Comparison of ENCODE assay signal across 16 mouse cellular contexts in the genomic region with DNA sequence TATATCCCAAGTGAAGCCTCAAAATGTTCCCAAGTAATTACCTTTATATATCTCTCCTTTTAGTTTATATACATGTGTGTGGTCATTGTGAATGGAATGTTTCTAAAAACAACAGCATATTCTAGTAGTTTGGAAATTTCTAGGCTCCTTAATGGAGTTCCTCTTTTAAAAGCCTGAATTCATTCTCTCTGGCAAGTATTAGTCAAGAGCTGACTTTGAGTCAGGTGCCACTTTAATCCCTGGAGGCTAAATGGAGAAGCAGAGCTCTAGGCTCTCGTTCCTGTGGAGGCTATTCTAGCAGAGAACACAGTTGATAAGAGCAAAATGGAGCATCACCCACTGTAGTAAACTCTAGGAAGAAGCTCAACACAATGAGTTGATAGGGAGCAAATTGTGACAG.
"Had no signal": no experiment of that assay in that cellular context is flagged by ENCODE, and none has a peak within 500 bp of the region (broad histone marks: within the 10 kb centered on the region; RNA-seq: fewer than 3 reads in every experiment).

No protein-coding gene starts in this region.

- H3K4me1 ChIP-seq: limb, embryonic 10.5 days; limb, embryonic 13.5 days; liver, embryonic 15.5 days; lung, embryonic 15.5 days had no signal

- H3K27me3 ChIP-seq: limb, embryonic 13.5 days; liver, embryonic 12.5 days; liver, embryonic 15.5 days; lung, embryonic 15.5 days had no signal

- H3K9me3 ChIP-seq: limb, embryonic 10.5 days; limb, embryonic 13.5 days; liver, embryonic 12.5 days; liver, embryonic 15.5 days; lung, embryonic 15.5 days had no signal

- H3K4me3 ChIP-seq: limb, embryonic 10.5 days; limb, embryonic 13.5 days; liver, embryonic 12.5 days; liver, embryonic 15.5 days; lung, embryonic 15.5 days had no signal

- H3K27ac ChIP-seq: kidney, postnatal 0 days; limb, embryonic 10.5 days; limb, embryonic 13.5 days; liver, embryonic 12.5 days; liver, embryonic 15.5 days; lung, embryonic 15.5 days had no signal

- H3K36me3 ChIP-seq: limb, embryonic 10.5 days; limb, embryonic 13.5 days; liver, embryonic 12.5 days; liver, embryonic 15.5 days; lung, embryonic 15.5 days had no signal

- ATAC-seq: liver, embryonic 12.5 days had no signal

- DNase-seq: kidney, adult 2 months; kidney, postnatal 36 days; liver; lung, adult 18-20 months; lung, postnatal 10 days; lung, postnatal 36 days; midbrain, embryonic 14.5 days; thymus, adult 18-20 months; thymus, postnatal 14 days; thymus, postnatal 4 days had no signal

- H3K9ac ChIP-seq: limb, embryonic 13.5 days; liver, embryonic 12.5 days; liver, embryonic 15.5 days; lung, embryonic 15.5 days had no signal
